In the genomic region with DNA sequence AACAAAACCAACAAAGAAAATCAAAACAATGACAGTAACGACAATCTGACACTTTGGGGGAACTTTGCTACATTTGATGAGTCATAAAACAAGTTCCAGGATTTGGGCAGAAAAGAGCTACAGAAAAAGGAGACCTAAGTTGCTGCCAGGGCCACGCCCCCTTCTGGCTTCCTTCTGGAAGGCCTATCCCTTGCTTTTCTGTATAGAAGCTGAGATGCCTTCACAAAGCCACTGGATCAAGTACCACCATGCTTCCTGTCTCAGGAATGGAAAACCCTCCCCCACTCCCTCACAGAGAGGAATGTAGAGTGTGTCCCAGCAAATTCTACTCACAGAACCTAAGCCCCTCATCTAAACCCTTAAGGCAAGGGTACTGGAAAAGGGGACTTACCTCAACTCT, we compare ENCODE assay signal across 17 mouse cellular contexts. TPM values are rescaled to one million over a fixed set of nuclear protein-coding genes. Genes with fewer than 3 reads are reported as not detected.
DNase-seq lines count a peak whose midpoint lies in the region; ATAC-seq lines count a peak whose summit lies in the region.
"Had no signal": no experiment of that assay in that cellular context is flagged by ENCODE, and none has a peak within 500 bp of the region (broad histone marks: within the 10 kb centered on the region; RNA-seq: fewer than 3 reads in every experiment).

No protein-coding gene starts in this region.

- H3K4me2 ChIP-seq in heart, embryonic 12.5 days: no peak overlapping the region
- H3K4me2 ChIP-seq in forebrain, embryonic 12.5 days: no peak overlapping the region
- H3K4me2 ChIP-seq: embryonic facial prominence, embryonic 12.5 days; stomach, embryonic 15.5 days had no signal

- 0 out of 2 replicates have a peak, but pooled peaks cover 2% of the 10 kb centered on the region for H3K9me3 ChIP-seq in heart, embryonic 12.5 days (replicated peaks)
- no peaks in the 10 kb centered on the region for H3K9me3 ChIP-seq in forebrain, embryonic 12.5 days
- H3K9me3 ChIP-seq: embryonic facial prominence, embryonic 12.5 days; midbrain, embryonic 10.5 days; stomach, embryonic 15.5 days had no signal

- no peak for ATAC-seq in heart, embryonic 12.5 days (ENCODE audit: insufficient number of reproducible peaks, low FRiP score)
- no peak for ATAC-seq in forebrain, embryonic 12.5 days (ENCODE audit: low FRiP score)
- ATAC-seq: liver, postnatal 0 days; Patski had no signal

- no peaks in the 10 kb centered on the region; the same call in 1 of the 2 replicates for H3K4me1 ChIP-seq in heart, embryonic 12.5 days (replicated peaks)
- no peaks in the 10 kb centered on the region for H3K4me1 ChIP-seq in forebrain, embryonic 12.5 days
- H3K4me1 ChIP-seq: embryonic facial prominence, embryonic 12.5 days; midbrain, embryonic 10.5 days had no signal

- peaks cover 11% of the 10 kb centered on the region for H3K27me3 ChIP-seq in heart, embryonic 12.5 days (replicated peaks)
- H3K27me3 ChIP-seq in forebrain, embryonic 12.5 days: peaks cover 18% of the 10 kb centered on the region
- H3K27me3 ChIP-seq: CH12.LX; stomach, embryonic 15.5 days had no signal

- 61% methylated on average over 2 of the region's 2 CpGs for WGBS in heart, embryonic 12.5 days
- WGBS in forebrain, embryonic 12.5 days: 72% methylated on average over 2 of the region's 2 CpGs

- no peak overlapping the region for H3K9ac ChIP-seq in heart, embryonic 12.5 days
- H3K9ac ChIP-seq in forebrain, embryonic 12.5 days: no peak overlapping the region
- H3K9ac ChIP-seq: embryonic facial prominence, embryonic 12.5 days; liver, postnatal 0 days; stomach, embryonic 15.5 days had no signal

- no peaks in the 10 kb centered on the region for H3K36me3 ChIP-seq in heart, embryonic 12.5 days
- H3K36me3 ChIP-seq in forebrain, embryonic 12.5 days (replicated peaks): no peaks in the 10 kb centered on the region
- H3K36me3 ChIP-seq: embryonic facial prominence, embryonic 12.5 days; midbrain, embryonic 10.5 days; stomach, embryonic 15.5 days had no signal

- no peak overlapping the region for H3K4me3 ChIP-seq in heart, embryonic 12.5 days
- no peak overlapping the region for H3K4me3 ChIP-seq in forebrain, embryonic 12.5 days (replicated peaks)
- H3K4me3 ChIP-seq: embryonic facial prominence, embryonic 12.5 days; midbrain, embryonic 10.5 days; stomach, embryonic 15.5 days had no signal

- peak; percentile 41 for DNase-seq in heart, postnatal 4 days
- peak; percentile 1 to 14 for DNase-seq in spleen, postnatal 10 days (ENCODE audit: low spot score in 2 of 2)
- no peak for DNase-seq in spleen, postnatal 14 days (ENCODE audit: low spot score in 2 of 2)
- DNase-seq in Muller cell, postnatal 12 days (ENCODE audit: inconsistent ontology term): peak; percentile 43
- DNase-seq in lung, postnatal 14 days: peak; percentile 34
- DNase-seq: cerebellum, postnatal 25 days; layer of hippocampus, adult 9-11 months; liver, postnatal 0 days; thymus, postnatal 36 days had no signal

- no peak overlapping the region for H3K27ac ChIP-seq in heart, embryonic 12.5 days (ENCODE audit: poor library complexity, severe bottlenecking)
- no peak overlapping the region for H3K27ac ChIP-seq in forebrain, embryonic 12.5 days
- H3K27ac ChIP-seq: embryonic facial prominence, embryonic 12.5 days; midbrain, embryonic 10.5 days; stomach, embryonic 15.5 days had no signal

RNA-seq across cellular contexts. Expression of a gene that starts 5.3 kb away (rescaled TPM):
- 10 to 100 TPM; 10.6 to 14.0 TPM for total RNA-seq in heart, postnatal 4 days (2021)
- polyA plus RNA-seq in heart, embryonic 12.5 days (2016; fragmentation: Nextera tagmentation; extraction: Ambion mirVana): 19.7 and 20.3 TPM in 2 replicates
- polyA plus RNA-seq in forebrain, embryonic 12.5 days (2016; fragmentation: Nextera tagmentation; extraction: Ambion mirVana): 5.1 and 5.9 TPM in 2 replicates

RNA-seq across cellular contexts. Expression of a gene that starts 10.1 kb away (rescaled TPM):
- total RNA-seq in heart, postnatal 4 days (2021): 10 to 100 TPM; 18.9 to 22.3 TPM
- polyA plus RNA-seq in heart, embryonic 12.5 days (2016; fragmentation: Nextera tagmentation; extraction: Ambion mirVana): 24.4 and 26.2 TPM in 2 replicates
- polyA plus RNA-seq in forebrain, embryonic 12.5 days (2016; fragmentation: Nextera tagmentation; extraction: Ambion mirVana): 5.5 and 6.0 TPM in 2 replicates
- total RNA-seq: CH12.LX had no signal
- polyA plus RNA-seq: Patski had no signal

RNA-seq across cellular contexts. Expression of a gene that starts 28.2 kb away (rescaled TPM):
- total RNA-seq in heart, postnatal 4 days (2021): under 1 TPM; 0.50 TPM
- 0.49 and 0.76 TPM in 2 replicates for polyA plus RNA-seq in heart, embryonic 12.5 days (2016; fragmentation: Nextera tagmentation; extraction: Ambion mirVana)
- polyA plus RNA-seq in forebrain, embryonic 12.5 days (2016; fragmentation: Nextera tagmentation; extraction: Ambion mirVana): 0.13 and 0.19 TPM in 2 replicates
- polyA plus RNA-seq: hindbrain, embryonic 11.5 days; Patski had no signal

RNA-seq across cellular contexts. Expression of a gene that starts 29.0 kb away (rescaled TPM):
- total RNA-seq in heart, postnatal 4 days (2021): 10 to 100 TPM; 12.7 to 13.3 TPM
- polyA plus RNA-seq in heart, embryonic 12.5 days (2016; fragmentation: Nextera tagmentation; extraction: Ambion mirVana): 17.5 and 18.6 TPM in 2 replicates
- polyA plus RNA-seq in forebrain, embryonic 12.5 days (2016; fragmentation: Nextera tagmentation; extraction: Ambion mirVana): 25.4 and 35.6 TPM in 2 replicates
- total RNA-seq: CH12.LX had no signal

RNA-seq across cellular contexts. Expression of a gene that starts 32.7 kb away (rescaled TPM):
- under 1 TPM; 0.11 to 0.26 TPM for total RNA-seq in heart, postnatal 4 days (2021)
- polyA plus RNA-seq in heart, embryonic 12.5 days (2016; fragmentation: Nextera tagmentation; extraction: Ambion mirVana): 0.49 and 0.54 TPM in 2 replicates
- polyA plus RNA-seq in forebrain, embryonic 12.5 days (2016; fragmentation: Nextera tagmentation; extraction: Ambion mirVana): 0.20 and 0.41 TPM in 2 replicates
- polyA plus RNA-seq: Patski had no signal

Comparison
In these comparisons a context has a peak if more than half of its experiments do, and no peak if none do; other contexts are left out.
1. DNase-seq: peak in heart, postnatal 4 days (single experiment), spleen, postnatal 10 days (2 of 2), Muller cell, postnatal 12 days (single experiment) and lung, postnatal 14 days (single experiment); none in spleen, postnatal 14 days (0 of 2).